Mouse (Mus musculus): ENCODE measurements around the gene Apeh.

Apeh gene

GRCm38 (mm10) chr9:108052885-108053664 is 41.3 kb downstream of the Apeh start, which contains the start of gene Amigo3:
Gene Amigo3, plus strand, starts transcription at chr9:108053159.
- in situ Hi-C loops (cut with MseI, MboI) = no loop called here

GRCm38 (mm10) chr9:108052411-108052810 is 42.0 kb downstream of the Apeh start:
- in situ Hi-C loops (cut with MseI, MboI) = no loop called here

DNA sequence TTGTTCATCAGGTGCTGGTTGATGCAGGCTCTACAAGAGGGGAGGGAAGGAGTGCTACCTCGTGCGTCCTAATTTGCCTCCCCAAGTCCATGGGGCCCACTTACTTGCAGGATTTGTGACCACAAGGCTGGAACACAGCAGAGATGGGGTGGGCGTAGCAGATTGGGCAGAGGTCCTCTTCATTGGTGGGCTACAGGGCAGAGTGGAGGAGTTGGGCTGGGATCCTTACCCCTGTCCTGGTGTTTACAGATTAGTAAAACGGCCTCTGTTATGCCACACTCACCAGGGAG is 42.5 kb downstream of the Apeh start:
- in situ Hi-C loops (cut with MseI, MboI) = no loop called here

DNA sequence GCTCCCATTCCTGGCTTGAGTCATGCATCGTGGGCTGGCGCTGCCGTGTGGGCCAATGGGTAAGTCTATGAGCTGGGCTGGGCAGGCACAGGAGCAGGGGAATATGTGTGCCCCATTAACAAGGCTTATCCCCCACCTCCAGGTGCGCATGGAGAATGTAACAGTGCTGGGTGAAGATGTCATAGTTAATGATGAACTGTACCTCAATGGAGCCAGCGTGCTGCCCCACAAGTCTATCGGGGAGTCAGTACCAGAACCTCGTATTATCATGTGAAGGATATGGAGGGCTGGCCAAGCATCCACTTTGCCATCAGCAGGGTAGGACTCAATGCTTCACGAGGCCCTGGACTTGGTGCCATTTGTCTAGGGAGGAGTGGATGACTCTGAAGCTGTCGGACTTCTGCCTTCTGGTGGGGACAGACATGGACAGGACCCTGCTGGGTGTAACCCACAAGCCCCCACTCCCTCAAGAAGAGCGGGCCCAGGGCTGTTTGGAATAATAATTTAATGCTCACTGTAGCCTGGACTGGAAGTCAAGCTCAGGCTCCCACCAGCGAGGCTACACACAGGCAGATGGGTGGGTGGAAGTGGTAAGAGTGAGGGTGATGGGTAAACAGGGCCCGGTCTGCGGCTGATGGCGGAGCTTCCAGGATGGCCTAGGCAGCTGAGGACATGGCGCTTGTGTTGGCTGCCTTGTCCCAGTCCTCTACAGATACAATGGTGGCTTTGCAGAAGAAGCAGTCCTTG is 43.0 kb downstream of the Apeh start:
- in situ Hi-C loops (cut with MseI, MboI) = no loop called here

DNA sequence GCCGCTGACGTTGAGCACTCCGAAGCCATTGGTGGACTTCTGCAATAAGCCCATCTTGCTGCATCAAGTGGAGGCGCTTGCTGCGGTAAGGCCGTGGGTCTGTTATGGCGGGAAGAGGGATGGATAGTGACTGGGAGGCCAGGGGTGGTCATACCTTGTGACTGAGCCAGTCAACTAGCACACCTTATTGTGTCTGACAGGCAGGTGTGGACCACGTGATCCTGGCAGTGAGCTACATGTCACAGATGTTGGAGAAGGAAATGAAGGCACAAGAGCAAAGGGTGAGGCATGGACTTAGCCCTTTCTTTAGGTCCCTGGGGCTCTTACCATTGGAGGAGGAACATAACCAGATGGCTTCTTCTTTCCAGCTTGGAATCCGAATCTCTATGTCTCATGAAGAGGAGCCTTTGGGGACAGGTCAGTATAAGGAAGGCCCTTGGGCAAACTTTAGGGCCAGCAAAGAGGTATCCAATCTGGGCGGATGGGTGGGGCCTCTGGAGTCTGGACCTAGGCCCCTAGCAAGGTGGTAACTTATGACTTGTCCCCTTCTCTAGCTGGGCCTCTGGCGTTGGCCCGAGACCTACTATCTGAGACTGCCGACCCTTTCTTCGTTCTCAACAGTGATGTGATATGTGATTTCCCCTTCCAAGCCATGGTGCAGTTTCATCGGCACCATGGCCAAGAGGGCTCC is 44.7 kb downstream of the Apeh start:
- in situ Hi-C loops (cut with MseI, MboI) = no loop called here

DNA sequence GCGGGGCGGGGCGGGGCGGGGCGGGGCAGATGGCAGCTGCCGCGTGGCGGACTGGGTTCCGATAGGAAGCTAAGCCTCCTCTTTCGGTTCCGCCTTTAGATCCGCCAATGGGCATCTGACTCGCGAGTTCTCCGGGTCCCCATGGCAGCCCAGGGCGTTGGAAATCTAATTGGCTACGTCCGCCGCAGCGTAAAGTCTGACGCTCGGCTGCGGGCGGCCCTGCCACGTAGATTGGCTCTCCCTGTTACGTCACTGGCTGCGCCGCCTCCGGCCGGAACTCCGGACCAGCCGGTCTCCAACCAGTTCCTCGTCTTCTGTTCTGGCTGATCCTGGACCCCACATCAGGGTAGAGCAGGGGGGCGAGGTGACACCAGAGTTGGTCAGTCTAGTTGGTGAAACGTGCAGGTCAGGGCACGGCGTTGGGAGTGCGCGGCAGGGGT is 45.4 kb downstream of the Apeh start, which contains the start of gene Gmppb:
TSS of gene Gmppb (plus strand) at position 227 of the 440 bp plus-strand sequence.
- in situ Hi-C loops (cut with MseI, MboI) = no loop called here

DNA sequence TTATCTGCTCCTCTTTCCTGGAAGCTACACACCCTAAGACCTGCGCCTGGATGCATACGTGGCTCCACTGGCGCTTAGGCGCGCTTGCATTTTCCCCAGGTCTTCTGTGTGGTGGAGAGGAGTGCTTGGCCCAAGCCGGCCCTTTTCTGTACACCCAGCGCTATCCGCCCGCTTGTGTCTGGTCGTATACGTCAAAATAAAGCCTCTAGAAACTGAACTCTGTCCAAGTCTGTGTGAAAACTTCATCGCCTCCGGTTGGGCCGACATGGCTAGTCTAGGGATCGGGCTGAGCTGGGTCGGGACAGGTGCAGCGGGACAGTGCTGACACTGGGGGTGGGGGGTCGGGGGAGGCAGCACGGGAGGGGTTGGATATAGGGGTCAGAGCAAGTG is 45.8 kb downstream of the Apeh start:
- in situ Hi-C loops (cut with MseI, MboI) = no loop called here

DNA sequence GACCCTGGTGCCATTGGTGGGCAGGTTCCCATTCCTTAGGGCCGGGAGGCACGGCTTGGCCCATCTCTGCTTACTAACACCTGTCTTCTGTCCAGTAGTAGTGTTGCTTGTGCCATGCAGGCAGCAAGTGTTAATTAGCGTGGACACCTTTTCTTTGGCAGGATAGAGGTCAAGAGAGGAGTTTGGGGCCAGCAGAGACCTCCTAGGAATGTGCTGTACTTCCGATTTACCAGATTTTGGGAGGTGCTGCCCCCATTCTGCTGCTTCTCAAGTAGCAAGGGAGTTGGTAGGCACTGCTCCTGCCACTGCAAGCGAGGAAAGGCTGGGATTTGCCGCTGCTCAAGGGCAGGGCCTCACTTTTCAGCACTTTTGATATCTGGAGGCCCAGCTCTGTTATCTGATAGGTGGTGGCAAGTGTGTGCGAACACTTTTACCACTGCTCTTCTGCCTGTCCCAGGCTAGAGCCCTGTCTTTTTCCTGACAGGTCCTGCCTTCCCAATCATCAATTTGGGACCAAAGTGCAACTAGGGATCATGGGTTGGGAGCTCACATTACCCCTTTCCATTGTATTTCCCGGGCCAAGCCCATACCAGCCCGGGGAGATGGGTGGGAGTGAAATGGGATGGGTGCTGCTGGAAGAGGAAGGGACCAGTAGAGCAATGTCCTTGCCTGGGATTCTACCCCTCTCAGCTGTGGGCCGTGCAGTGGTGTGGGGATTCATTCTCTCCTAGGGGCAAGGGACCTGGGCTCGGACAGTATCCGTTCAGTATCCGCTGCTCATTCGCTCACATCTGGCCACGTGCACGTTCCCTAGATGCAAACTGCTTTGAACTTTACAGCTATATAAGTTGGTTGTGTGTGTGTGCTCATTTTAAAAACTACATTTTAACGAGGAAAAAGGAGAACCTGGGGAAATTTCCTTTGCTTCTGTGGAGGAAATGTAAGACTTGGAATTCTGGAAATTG is 46.5 kb downstream of the Apeh start:
- in situ Hi-C loops (cut with MseI, MboI) = no loop called here

DNA sequence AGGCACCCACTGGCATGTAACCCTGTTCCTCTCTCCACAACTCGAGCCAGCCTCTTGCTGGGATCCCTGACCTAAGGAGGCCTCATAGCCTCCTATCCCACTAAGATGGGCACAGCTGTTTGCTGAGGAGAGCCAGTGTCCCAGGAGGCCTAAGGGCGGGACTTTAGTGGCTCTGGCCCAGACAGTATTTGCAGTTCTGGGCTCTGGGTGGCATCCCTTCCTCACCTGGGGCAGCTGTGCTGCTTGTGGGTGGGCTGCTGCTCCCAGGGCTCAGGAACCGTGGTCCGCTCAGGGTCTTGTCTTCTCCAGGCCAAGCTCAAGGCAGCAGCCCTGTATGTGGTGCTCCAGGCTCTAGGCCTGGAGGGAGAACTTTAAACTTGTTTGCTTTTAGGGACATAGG is 47.8 kb downstream of the Apeh start:
- in situ Hi-C loops (cut with MseI, MboI) = no loop called here

DNA sequence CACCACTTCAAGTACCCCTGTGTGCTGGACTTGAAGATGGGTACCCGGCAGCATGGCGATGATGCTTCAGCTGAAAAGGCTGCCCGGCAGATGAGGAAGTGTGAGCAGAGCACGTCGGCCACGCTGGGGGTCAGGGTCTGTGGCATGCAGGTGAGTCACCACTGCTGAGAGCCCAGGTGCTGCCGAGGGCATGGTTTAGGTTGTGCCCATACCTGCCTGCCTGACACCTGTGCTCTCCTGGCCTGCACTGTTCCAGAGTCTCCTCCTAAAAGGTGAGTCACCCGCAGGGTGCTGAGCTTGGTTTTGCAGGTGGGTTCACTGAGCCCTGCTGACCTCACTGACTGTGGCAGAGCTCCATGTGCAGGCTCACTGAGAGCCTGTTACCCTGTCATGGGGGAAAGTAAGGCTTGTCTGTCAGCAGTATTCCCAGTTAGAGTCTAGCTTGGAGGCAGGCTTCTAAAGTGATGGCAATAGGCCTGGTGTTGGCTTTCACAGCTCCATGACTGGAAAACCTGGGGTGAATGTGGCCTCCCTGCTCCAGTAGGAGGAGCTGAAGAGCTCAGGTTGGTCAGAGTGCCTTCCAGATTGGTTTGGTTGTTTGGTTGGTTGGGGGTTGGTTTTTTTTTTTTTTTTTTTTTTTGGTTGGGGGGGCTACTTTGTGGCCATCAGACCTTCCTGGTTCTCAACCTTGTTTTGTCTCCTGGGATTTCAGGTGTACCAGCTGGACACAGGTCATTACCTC is 49.5 kb downstream of the Apeh start:
- in situ Hi-C loops (cut with MseI, MboI) = no loop called here

Measured in mouse trophoblast stem cell (cell line).